Mouse (Mus musculus) 416B (cell line): ENCODE measurements around the gene Epc2.
A peak's percentile ranks its signal among the peaks of the same experiment; 100 is the strongest.

Source experiments
- DNase-seq: peaks from one replicate; pipeline ENCODE4 v3.0.0; 2011; ENCODE audit warnings: low read depth

Gene Epc2

DNA sequence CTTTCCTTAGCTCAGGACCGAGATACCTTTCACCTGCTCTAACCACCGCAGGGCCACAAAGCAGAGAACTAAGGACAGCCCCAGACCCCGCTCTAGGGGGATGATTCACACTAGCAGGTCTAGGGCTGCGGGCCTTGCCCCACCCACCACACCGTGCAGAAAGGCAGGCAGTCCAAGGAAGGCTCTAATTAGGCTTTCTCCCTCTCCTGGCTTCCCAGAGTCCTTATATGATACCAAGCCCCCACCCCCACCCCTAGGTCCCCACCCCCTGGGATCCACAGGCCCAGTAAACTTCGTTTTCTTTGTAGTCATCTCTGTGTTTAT is 119.5 kb downstream of the Epc2 start:
- DNase-seq: no peak

DNA sequence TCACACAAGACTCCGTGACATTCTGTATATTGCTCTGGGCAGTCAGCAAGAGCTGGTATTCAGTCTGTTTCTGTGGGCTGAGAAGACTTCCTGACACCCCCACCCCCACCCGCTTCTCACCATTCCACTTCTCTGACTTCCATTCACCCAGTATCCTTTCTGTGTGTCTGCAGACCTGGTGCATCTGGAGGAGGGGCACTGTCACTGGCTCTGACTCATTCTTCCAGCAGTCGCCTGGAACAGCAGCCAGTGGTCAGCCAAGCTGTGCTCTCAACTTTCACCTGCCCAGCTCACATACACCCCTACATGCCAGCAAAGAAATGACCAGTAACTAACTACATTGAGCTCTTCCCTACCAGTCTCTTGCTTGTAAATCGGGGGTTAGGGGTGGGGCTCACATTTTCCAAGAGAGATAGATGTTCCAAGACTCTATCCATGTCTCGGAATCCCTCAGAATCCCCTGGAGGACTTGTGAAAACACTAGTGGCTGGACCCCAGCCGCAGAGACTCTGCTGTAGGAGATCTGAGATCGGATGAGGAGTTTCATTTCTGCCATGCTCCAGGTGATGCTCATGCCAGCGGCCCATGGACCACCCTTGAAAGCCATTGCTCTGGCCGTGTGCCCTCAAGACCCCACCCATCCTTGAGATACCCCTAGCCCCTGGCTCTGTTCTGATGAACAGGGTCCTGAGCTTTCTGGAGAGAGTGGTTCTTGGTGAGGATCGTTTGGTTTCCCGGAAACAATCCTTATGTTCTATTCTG is 120.1 kb downstream of the Epc2 start:
- peak; percentile 65 for DNase-seq

DNA sequence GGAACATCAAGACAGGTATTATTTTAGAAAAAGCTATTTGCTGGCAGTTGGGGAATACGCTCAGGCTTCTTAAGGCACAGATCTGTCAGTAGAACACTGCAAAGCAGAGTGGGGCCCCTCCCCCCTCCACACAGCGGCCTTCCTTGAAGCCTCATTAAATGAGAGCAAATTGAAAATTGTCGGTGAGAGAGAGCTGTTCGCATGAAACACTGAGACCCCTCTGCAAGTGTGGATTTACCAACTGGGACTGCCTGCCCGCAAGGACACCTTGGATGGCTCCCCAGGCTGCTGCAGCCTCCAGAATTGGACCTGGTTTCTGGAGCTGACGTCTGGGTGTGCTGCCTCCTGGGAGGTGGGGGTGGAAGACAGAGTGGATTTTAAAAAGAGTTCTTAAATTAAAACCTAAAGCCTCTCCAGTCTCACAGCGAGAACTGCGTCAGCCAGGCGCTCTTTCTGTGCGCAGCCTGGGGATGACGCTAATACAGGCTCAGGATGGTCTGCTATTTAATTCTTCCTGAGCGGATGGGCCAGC is 120.9 kb downstream of the Epc2 start:
- DNase-seq: no peak

- no peak for DNase-seq
These were observed 121.4 kb downstream of the Epc2 start for GRCm38 (mm10) chr2:49572684-49573083.

GRCm38 (mm10) chr2:49573282-49573681 is 122.0 kb downstream of the Epc2 start:
- DNase-seq: no peak

DNA sequence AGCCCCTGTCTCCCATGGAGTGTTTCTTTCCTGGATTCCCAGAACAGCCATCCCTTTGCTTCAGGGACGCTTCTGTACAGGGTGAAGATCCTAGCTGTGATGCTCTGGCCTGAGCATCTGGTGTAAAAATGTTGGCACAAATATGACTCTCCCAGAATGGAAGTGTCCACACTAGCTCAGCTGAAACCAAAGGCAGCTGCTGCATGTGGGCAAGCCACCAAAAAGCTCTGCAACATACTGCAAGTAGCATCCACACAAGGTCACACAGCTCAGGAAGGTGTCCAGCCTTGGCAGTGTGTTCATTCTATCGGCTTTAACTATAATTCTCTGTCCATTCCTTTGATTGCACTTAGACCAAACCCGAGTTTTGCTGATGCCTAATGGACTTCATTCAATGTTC is 129.3 kb downstream of the Epc2 start:
- no peak for DNase-seq

GRCm38 (mm10) chr2:49582546-49582945 is 131.3 kb downstream of the Epc2 start:
- no peak for DNase-seq

- no peak for DNase-seq
These were observed 132.0 kb downstream of the Epc2 start for GRCm38 (mm10) chr2:49583311-49583710.

DNA sequence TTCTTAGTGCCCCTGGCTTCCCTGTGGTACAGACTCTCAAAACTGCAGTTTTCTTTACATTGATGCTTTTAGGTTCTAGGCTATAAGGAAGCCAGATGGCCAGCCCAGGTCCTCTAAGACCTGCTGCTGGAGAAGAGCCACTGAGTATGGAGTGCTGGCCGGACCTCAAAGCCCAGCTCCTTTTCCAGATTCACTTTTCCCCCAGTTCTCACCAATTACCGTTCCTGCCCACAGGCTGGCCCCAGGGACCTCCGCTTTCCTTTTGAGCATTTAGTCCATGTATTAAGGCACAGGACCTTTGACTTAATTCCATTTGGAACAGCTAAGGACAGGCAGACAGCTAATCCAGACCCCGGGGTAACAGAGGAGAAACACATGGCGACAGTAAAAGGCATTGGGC is 139.2 kb downstream of the Epc2 start:
- DNase-seq: no peak

DNA sequence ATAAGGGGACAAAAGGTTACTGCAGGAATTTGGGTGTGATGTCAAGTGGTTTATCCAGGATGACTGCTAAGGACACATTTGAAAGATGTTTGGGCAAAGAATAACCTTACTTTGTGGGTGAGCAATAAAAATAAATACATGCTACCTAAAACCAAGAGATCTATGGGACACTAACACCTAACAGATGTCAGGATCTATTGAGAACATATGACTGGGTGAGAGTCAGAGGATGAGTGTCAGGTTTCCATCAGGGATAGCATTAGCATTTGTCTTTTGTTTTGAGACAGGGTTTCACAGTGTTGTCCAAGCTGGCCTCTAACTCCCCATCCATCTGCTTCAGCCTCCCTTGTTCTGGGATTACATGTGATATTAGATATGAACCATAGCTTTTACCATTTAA is 141.6 kb downstream of the Epc2 start:
- no peak for DNase-seq

DNA sequence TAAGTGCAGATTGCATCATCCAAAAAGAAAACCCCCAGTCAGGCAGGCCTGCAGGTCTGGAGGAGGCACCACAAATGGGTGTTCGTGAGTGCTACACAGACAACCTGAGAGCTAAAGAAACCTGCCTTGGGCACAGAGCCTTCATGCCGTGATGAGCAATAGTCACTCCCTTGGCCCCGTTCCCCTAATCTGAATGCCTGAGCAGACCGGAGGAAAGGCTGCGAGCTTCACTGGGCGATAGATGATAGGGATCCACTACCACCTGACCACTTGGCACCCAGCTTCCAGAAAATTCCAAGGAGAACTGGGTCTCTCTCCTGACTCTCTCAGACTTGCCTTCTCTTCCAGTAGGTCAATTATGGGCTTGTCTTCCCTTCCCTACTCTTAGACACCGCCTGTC is 143.6 kb downstream of the Epc2 start:
- no peak for DNase-seq

DNA sequence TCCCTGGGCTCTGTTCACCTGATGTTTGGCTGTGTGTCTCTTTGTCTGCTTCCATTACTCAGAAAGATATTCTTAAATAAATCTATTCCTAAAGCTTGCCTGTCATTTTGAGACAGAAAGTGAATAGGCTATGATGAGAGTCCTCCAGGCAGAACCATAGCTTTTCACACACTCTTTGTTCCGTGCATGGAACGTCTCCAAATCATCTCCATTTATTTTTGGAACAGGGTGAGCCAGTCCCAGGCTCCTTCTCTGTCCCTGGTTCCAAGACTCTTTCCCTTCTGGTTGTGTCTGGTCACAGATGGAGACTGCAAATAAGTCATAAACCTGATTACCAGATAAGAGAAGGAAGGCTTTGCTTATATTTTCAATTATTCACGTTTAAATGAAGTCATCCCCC is 145.0 kb downstream of the Epc2 start:
- no peak for DNase-seq

GRCm38 (mm10) chr2:49600021-49600681 is 148.9 kb downstream of the Epc2 start:
- DNase-seq: no peak
